20 mouse cellular contexts compared by ENCODE assay signal in the genomic region with DNA sequence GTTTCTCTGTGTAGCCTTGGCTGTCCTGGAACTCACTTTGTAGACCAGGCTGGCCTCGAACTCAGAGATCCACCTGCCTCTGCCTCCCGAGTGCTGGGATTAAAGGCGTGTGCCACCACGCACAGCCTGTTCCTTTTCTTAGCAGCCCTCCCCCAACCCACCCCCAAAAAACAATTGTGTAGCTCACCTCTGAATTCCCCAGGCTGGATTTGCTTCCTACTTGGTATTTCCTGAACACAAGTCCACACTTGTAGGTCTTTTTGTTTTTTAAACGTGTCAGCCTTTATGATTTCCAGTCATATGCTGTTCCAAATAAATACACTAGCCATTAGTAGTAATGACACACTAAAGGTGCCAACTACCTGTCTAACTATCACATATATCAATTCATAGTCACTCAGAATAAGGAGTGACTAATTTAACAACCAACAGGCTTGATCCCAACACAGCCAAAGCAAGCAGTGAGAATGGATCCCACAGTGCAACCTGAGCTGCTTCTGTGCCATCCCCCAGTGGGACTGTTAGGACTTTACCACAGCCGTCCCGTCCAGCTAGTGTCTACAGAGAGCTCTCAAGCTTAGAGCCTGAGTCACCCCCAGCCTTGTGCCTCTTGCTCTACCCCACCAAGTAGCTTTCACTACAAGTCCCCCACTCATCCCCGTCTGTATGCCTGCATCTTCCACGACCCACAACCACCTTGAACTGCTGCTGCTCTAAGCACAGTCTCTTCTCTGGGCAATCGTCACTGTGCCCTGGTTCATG. TPM values are rescaled to one million over a fixed set of nuclear protein-coding genes. Genes with fewer than 3 reads are reported as not detected.
DNase-seq lines count a peak whose midpoint lies in the region; ATAC-seq lines count a peak whose summit lies in the region.
"Had no signal": no experiment of that assay in that cellular context is flagged by ENCODE, and none has a peak within 500 bp of the region (broad histone marks: within the 10 kb centered on the region; RNA-seq: fewer than 3 reads in every experiment).

No protein-coding gene starts in this region.

- H3K27ac ChIP-seq in embryonic facial prominence, embryonic 15.5 days (replicated peaks) = no peak overlapping the region
- no peak overlapping the region for H3K27ac ChIP-seq in embryonic facial prominence, embryonic 10.5 days (replicated peaks)
- 0 out of 2 replicates have a peak overlapping the region, but pooled peaks have one; percentile 3 for H3K27ac ChIP-seq in kidney, embryonic 15.5 days
- H3K27ac ChIP-seq in limb, embryonic 10.5 days = 0 out of 2 replicates have a peak overlapping the region, but pooled peaks have one; percentile 4
- H3K27ac ChIP-seq: embryonic facial prominence, embryonic 13.5 days; heart, adult 2 months; hindbrain, embryonic 15.5 days had no signal

- DNase-seq in embryonic facial prominence, embryonic 10.5 days (ENCODE audit: low spot score) = no peak
- no peak for DNase-seq in kidney, postnatal 36 days
- peak; percentile 38 for DNase-seq in thymus, postnatal 14 days
- DNase-seq in thymus, postnatal 0 days (ENCODE audit: low spot score) = no peak
- DNase-seq in limb, embryonic 10.5 days (ENCODE audit: low spot score) = no peak
- DNase-seq in layer of hippocampus, adult 8-10 months (ENCODE audit: low spot score in 2 of 2) = no peak
- DNase-seq: adrenal gland, postnatal 10 days; cerebellum, adult 11 months; cerebellum, adult 8-10 months; cerebellum, postnatal 14 days; embryo, embryonic 11 days; gastrocnemius, postnatal 14 days; heart, adult 2 months; heart, postnatal 36 days had no signal

- 77% methylated on average over 10 of the region's 10 CpGs for WGBS in embryonic facial prominence, embryonic 15.5 days
- 87% methylated on average over 10 of the region's 10 CpGs for WGBS in embryonic facial prominence, embryonic 10.5 days
- 79% methylated on average over 10 of the region's 10 CpGs for whole genome bisulfite sequencing in kidney, embryonic 15.5 days
- WGBS in limb, embryonic 10.5 days = 85% methylated on average over 10 of the region's 10 CpGs

- ATAC-seq in embryonic facial prominence, embryonic 15.5 days (ENCODE audit: insufficient number of reproducible peaks, low FRiP score, low TSS enrichment, low read depth) = 0 out of 2 replicates have a peak, but pooled peaks have one; percentile 9
- ATAC-seq in kidney, embryonic 15.5 days (replicated peaks; ENCODE audit: low FRiP score) = no peak
- ATAC-seq: forebrain, embryonic 15.5 days had no signal

- no peaks in the 10 kb centered on the region for H3K27me3 ChIP-seq in embryonic facial prominence, embryonic 15.5 days
- H3K27me3 ChIP-seq in embryonic facial prominence, embryonic 10.5 days (replicated peaks; ENCODE audit: low read depth, poor library complexity, severe bottlenecking) = no peaks in the 10 kb centered on the region
- H3K27me3 ChIP-seq in kidney, embryonic 15.5 days = no peaks in the 10 kb centered on the region
- H3K27me3 ChIP-seq in limb, embryonic 10.5 days (ENCODE audit: low read depth, poor library complexity, severe bottlenecking) = no peaks in the 10 kb centered on the region
- H3K27me3 ChIP-seq: embryonic facial prominence, embryonic 13.5 days; forebrain, embryonic 15.5 days; heart, embryonic 12.5 days; hindbrain, embryonic 15.5 days had no signal

- no peak overlapping the region for H3K4me3 ChIP-seq in embryonic facial prominence, embryonic 15.5 days (replicated peaks)
- no peak overlapping the region for H3K4me3 ChIP-seq in embryonic facial prominence, embryonic 10.5 days
- no peak overlapping the region for H3K4me3 ChIP-seq in kidney, embryonic 15.5 days (replicated peaks)
- H3K4me3 ChIP-seq in limb, embryonic 10.5 days = no peak overlapping the region
- H3K4me3 ChIP-seq: embryonic facial prominence, embryonic 13.5 days; forebrain, embryonic 15.5 days; heart, adult 2 months; heart, embryonic 12.5 days; hindbrain, embryonic 15.5 days had no signal

- no peak overlapping the region for H3K9ac ChIP-seq in embryonic facial prominence, embryonic 15.5 days
- no peak overlapping the region for H3K9ac ChIP-seq in kidney, embryonic 15.5 days
- H3K9ac ChIP-seq: embryonic facial prominence, embryonic 13.5 days; forebrain, embryonic 15.5 days; heart, embryonic 12.5 days; hindbrain, embryonic 15.5 days had no signal

- H3K36me3 ChIP-seq in embryonic facial prominence, embryonic 15.5 days = peaks cover 45% of the 10 kb centered on the region
- H3K36me3 ChIP-seq in embryonic facial prominence, embryonic 10.5 days (replicated peaks) = peaks cover 82% of the 10 kb centered on the region
- peaks cover 62% of the 10 kb centered on the region for H3K36me3 ChIP-seq in kidney, embryonic 15.5 days
- peaks cover 73% of the 10 kb centered on the region for H3K36me3 ChIP-seq in limb, embryonic 10.5 days

- 0 out of 2 replicates have a peak, but pooled peaks cover 4% of the 10 kb centered on the region for H3K4me1 ChIP-seq in embryonic facial prominence, embryonic 15.5 days
- no peaks in the 10 kb centered on the region for H3K4me1 ChIP-seq in embryonic facial prominence, embryonic 10.5 days
- H3K4me1 ChIP-seq in kidney, embryonic 15.5 days = 0 out of 2 replicates have a peak, but pooled peaks cover 5% of the 10 kb centered on the region
- no peaks in the 10 kb centered on the region for H3K4me1 ChIP-seq in limb, embryonic 10.5 days
- H3K4me1 ChIP-seq: embryonic facial prominence, embryonic 13.5 days; forebrain, embryonic 15.5 days; hindbrain, embryonic 15.5 days had no signal

- no peak overlapping the region for H3K4me2 ChIP-seq in embryonic facial prominence, embryonic 15.5 days (replicated peaks)
- H3K4me2 ChIP-seq in kidney, embryonic 15.5 days = no peak overlapping the region
- H3K4me2 ChIP-seq: embryonic facial prominence, embryonic 13.5 days; forebrain, embryonic 15.5 days; heart, embryonic 12.5 days; hindbrain, embryonic 15.5 days had no signal

- H3K9me3 ChIP-seq in embryonic facial prominence, embryonic 15.5 days (replicated peaks) = no peaks in the 10 kb centered on the region
- H3K9me3 ChIP-seq in embryonic facial prominence, embryonic 10.5 days = no peaks in the 10 kb centered on the region; the same call in 1 of the 2 replicates
- no peaks in the 10 kb centered on the region for H3K9me3 ChIP-seq in kidney, embryonic 15.5 days (replicated peaks)
- no peaks in the 10 kb centered on the region for H3K9me3 ChIP-seq in limb, embryonic 10.5 days (replicated peaks)
- H3K9me3 ChIP-seq: embryonic facial prominence, embryonic 13.5 days; forebrain, embryonic 15.5 days; heart, embryonic 12.5 days; hindbrain, embryonic 15.5 days had no signal

RNA-seq across cellular contexts. Expression of a gene that starts 18.4 kb away (rescaled TPM):
- polyA plus RNA-seq in embryonic facial prominence, embryonic 15.5 days (2015; fragmentation: Nextera tagmentation; extraction: Ambion mirVana) = 13.9 and 15.8 TPM in 2 replicates
- polyA plus RNA-seq in embryonic facial prominence, embryonic 10.5 days (2016; fragmentation: Nextera tagmentation; extraction: Ambion mirVana) = 7.3 and 11.2 TPM in 2 replicates
- polyA plus RNA-seq in kidney, embryonic 15.5 days (2015; fragmentation: Nextera tagmentation; extraction: Ambion mirVana) = 11.4 and 13.2 TPM in 2 replicates
- 90.2 and 94.4 TPM in 2 replicates for polyA plus RNA-seq in thymus, postnatal 0 days (2015; fragmentation: Nextera tagmentation; extraction: Ambion mirVana)
- polyA plus RNA-seq in limb, embryonic 10.5 days (2016; fragmentation: Nextera tagmentation; extraction: Ambion mirVana) = 5.9 and 8.5 TPM in 2 replicates
- total RNA-seq in layer of hippocampus, adult 8-10 months (2022) = 10 to 100 TPM; 38.2 to 53.1 (median 46.4) TPM

RNA-seq across cellular contexts. Expression of a gene that starts 23.1 kb away (rescaled TPM):
- polyA plus RNA-seq in embryonic facial prominence, embryonic 15.5 days (2015; fragmentation: Nextera tagmentation; extraction: Ambion mirVana) = 43.4 and 46.3 TPM in 2 replicates
- polyA plus RNA-seq in embryonic facial prominence, embryonic 10.5 days (2016; fragmentation: Nextera tagmentation; extraction: Ambion mirVana) = 91.5 and 96.8 TPM in 2 replicates
- 57.3 and 60.4 TPM in 2 replicates for polyA plus RNA-seq in kidney, embryonic 15.5 days (2015; fragmentation: Nextera tagmentation; extraction: Ambion mirVana)
- 87.6 and 91.1 TPM in 2 replicates for polyA plus RNA-seq in thymus, postnatal 0 days (2015; fragmentation: Nextera tagmentation; extraction: Ambion mirVana)
- polyA plus RNA-seq in limb, embryonic 10.5 days (2016; fragmentation: Nextera tagmentation; extraction: Ambion mirVana) = 80.2 and 81.7 TPM in 2 replicates
- total RNA-seq in layer of hippocampus, adult 8-10 months (2022) = 10 to 100 TPM; 53.5 to 58.4 (median 56.7) TPM

RNA-seq across cellular contexts. Expression of a gene that starts 45.6 kb away (rescaled TPM):
- 188 and 201 TPM in 2 replicates for polyA plus RNA-seq in embryonic facial prominence, embryonic 15.5 days (2015; fragmentation: Nextera tagmentation; extraction: Ambion mirVana)
- polyA plus RNA-seq in embryonic facial prominence, embryonic 10.5 days (2016; fragmentation: Nextera tagmentation; extraction: Ambion mirVana) = 287 and 303 TPM in 2 replicates
- polyA plus RNA-seq in kidney, embryonic 15.5 days (2015; fragmentation: Nextera tagmentation; extraction: Ambion mirVana) = 223 and 224 TPM in 2 replicates
- polyA plus RNA-seq in thymus, postnatal 0 days (2015; fragmentation: Nextera tagmentation; extraction: Ambion mirVana) = 246 and 250 TPM in 2 replicates
- polyA plus RNA-seq in limb, embryonic 10.5 days (2016; fragmentation: Nextera tagmentation; extraction: Ambion mirVana) = 276 and 280 TPM in 2 replicates
- total RNA-seq in layer of hippocampus, adult 8-10 months (2022) = 100 to 1,000 TPM in 2 of 4 experiments, 10 to 100 TPM in 2; 89.3 to 113 (median 99.1) TPM

Comparison
In these comparisons a context has a peak if more than half of its experiments do, and no peak if none do; other contexts are left out.
1. H3K27ac ChIP-seq: peak in kidney, embryonic 15.5 days (single experiment) and limb, embryonic 10.5 days (single experiment); none in embryonic facial prominence, embryonic 15.5 days (single experiment) and embryonic facial prominence, embryonic 10.5 days (single experiment).